8 mouse cellular contexts compared by ENCODE assay signal in the genomic region with DNA sequence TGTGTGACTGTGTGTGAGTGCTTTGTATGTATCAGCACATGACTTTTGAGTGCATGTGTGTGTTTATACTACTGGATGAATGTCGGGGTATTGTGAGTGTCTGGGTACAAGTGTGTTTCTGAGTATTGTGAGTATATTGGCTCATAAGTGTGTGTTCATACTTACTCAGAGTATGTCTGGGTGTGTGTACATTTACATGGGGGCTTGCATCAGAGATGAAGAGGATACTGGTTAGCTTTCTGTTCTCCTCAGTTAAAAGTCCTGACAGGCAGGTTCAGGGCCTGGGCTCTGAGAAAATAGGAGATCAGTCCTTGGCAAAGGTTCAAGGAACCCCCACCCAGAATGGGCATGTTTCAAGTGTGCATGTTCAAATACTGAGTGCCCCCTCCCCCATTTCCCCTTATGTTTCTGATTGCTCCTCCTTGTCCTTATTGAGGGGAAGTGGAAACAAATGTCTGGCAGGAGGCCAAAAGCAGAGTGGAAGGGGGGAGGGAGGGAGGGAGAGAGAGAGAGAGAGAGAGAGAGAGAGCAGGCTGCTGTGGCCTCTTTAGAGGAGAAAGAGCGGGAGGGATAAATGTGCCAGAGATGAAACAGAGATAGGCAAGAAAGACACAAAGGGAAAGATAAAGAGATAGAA.
A peak's percentile ranks its signal among the peaks of the same experiment; 100 is the strongest.
DNase-seq lines count a peak whose midpoint lies in the region; ATAC-seq lines count a peak whose summit lies in the region.

No protein-coding gene starts in this region.

- no peak overlapping the region for H3K9ac ChIP-seq in midbrain, embryonic 12.5 days (replicated peaks)

- H3K4me2 ChIP-seq in midbrain, embryonic 12.5 days (replicated peaks) = no peak overlapping the region

- peaks cover 17% of the 10 kb centered on the region for H3K4me1 ChIP-seq in midbrain, embryonic 12.5 days

- 70% methylated on average over 2 of the region's 2 CpGs for WGBS in midbrain, embryonic 12.5 days

- ATAC-seq in midbrain, embryonic 12.5 days (ENCODE audit: low FRiP score, low read depth) = peak; percentile 73

- no peak overlapping the region for H3K27ac ChIP-seq in midbrain, embryonic 12.5 days (replicated peaks)

- peak; percentile 15 to 46 for DNase-seq in spleen, postnatal 36 days (ENCODE audit: low spot score in 2 of 2)
- no peak for DNase-seq in spleen, adult 18-20 months
- peak; percentile 94 for DNase-seq in forelimb bud, embryonic 11.5 days (ENCODE audit: low read depth, low spot score)
- DNase-seq in kidney, postnatal 14 days = peak; percentile 42
- DNase-seq in layer of hippocampus, adult 11-12 months (ENCODE audit: low spot score) = no peak
- DNase-seq in thymus, postnatal 36 days = no peak
- no peak for DNase-seq in thymus, postnatal 4 days

- H3K9me3 ChIP-seq in midbrain, embryonic 12.5 days = no peaks in the 10 kb centered on the region

- H3K4me3 ChIP-seq in midbrain, embryonic 12.5 days = no peak overlapping the region

- no peaks in the 10 kb centered on the region for H3K36me3 ChIP-seq in midbrain, embryonic 12.5 days

- no peaks in the 10 kb centered on the region for H3K27me3 ChIP-seq in midbrain, embryonic 12.5 days

Comparison
In these comparisons a context has a peak if more than half of its experiments do, and no peak if none do; other contexts are left out.
1. DNase-seq: peak in spleen, postnatal 36 days (2 of 2), forelimb bud, embryonic 11.5 days (single experiment) and kidney, postnatal 14 days (single experiment); none in spleen, adult 18-20 months (0 of 2), layer of hippocampus, adult 11-12 months (single experiment), thymus, postnatal 36 days (0 of 2) and thymus, postnatal 4 days (single experiment).